Comparison of ENCODE assay signal across 12 mouse cellular contexts in the genomic region with DNA sequence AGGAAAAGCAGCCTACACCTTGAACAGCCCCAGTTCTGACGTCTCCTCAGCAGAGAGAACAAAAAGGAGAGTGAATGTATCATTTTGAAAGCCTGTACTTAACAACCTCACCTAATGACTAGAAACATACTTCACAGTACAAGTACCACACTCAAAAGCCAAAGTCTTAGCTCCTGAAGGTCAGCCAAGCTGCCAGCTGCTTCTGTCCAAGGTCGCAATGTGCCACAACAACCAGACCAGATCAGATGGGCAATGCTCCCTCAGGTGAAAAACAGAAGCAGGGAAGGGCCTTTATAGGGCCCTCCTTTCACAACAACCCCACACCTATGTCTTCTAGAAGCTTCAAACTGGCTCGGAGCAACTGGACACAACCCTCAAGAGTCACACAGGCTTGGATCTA. TPM values are rescaled to one million over a fixed set of nuclear protein-coding genes. Genes with fewer than 3 reads are reported as not detected.
A peak's percentile ranks its signal among the peaks of the same experiment; 100 is the strongest.
DNase-seq lines count a peak whose midpoint lies in the region; ATAC-seq and TF ChIP-seq lines count a peak whose summit lies in the region.
"Had no signal": no experiment of that assay in that cellular context is flagged by ENCODE, and none has a peak within 500 bp of the region (broad histone marks: within the 10 kb centered on the region; RNA-seq: fewer than 3 reads in every experiment).

No protein-coding gene starts in this region.

- no peaks in the 10 kb centered on the region for H3K9me3 ChIP-seq in embryonic facial prominence, embryonic 15.5 days (replicated peaks)
- no peaks in the 10 kb centered on the region for H3K9me3 ChIP-seq in embryonic facial prominence, embryonic 10.5 days
- H3K9me3 ChIP-seq in liver, embryonic 12.5 days (replicated peaks) = no peaks in the 10 kb centered on the region
- H3K9me3 ChIP-seq in heart, embryonic 12.5 days (replicated peaks) = no peaks in the 10 kb centered on the region
- no peaks in the 10 kb centered on the region for H3K9me3 ChIP-seq in forebrain, embryonic 15.5 days

- H3K36me3 ChIP-seq in embryonic facial prominence, embryonic 15.5 days = peaks cover 52% of the 10 kb centered on the region
- H3K36me3 ChIP-seq in embryonic facial prominence, embryonic 10.5 days (replicated peaks) = peaks cover 68% of the 10 kb centered on the region
- H3K36me3 ChIP-seq in liver, adult 2 months (ENCODE audit: control insufficient read depth, insufficient read depth, low read length) = peaks cover 37% of the 10 kb centered on the region
- peaks cover 68% of the 10 kb centered on the region for H3K36me3 ChIP-seq in liver, embryonic 12.5 days
- peaks cover 62% of the 10 kb centered on the region for H3K36me3 ChIP-seq in heart, embryonic 12.5 days
- H3K36me3 ChIP-seq in forebrain, embryonic 15.5 days = peaks cover 37% of the 10 kb centered on the region

- no peak for TF ChIP-seq POLR2A in liver, adult 2 months (IDR thresholded peaks at IDR 0.05; ENCODE audit: extremely low read depth, insufficient read depth, low read length)

- WGBS in embryonic facial prominence, embryonic 15.5 days = 82% methylated on average over 3 of the region's 3 CpGs
- 87% methylated on average over 3 of the region's 3 CpGs for WGBS in embryonic facial prominence, embryonic 10.5 days
- WGBS in liver, adult 2 months = 65% methylated on average over 3 of the region's 3 CpGs
- 82% methylated on average over 3 of the region's 3 CpGs for WGBS in liver, embryonic 12.5 days (ENCODE audit: insufficient replicate concordance)
- WGBS in heart, embryonic 12.5 days = 72% methylated on average over 3 of the region's 3 CpGs
- WGBS in forebrain, embryonic 15.5 days = 68% methylated on average over 3 of the region's 3 CpGs

- H3K9ac ChIP-seq in embryonic facial prominence, embryonic 15.5 days = no peak overlapping the region
- H3K9ac ChIP-seq in liver, adult 2 months (ENCODE audit: low read depth, low read length) = no peak overlapping the region
- no peak overlapping the region for H3K9ac ChIP-seq in liver, embryonic 12.5 days
- peak overlapping the region; percentile 13; the same call in 1 of the 2 replicates for H3K9ac ChIP-seq in heart, embryonic 12.5 days
- no peak overlapping the region for H3K9ac ChIP-seq in forebrain, embryonic 15.5 days (replicated peaks)
- H3K9ac ChIP-seq: liver, embryonic 14.5 days had no signal

- H3K27ac ChIP-seq in embryonic facial prominence, embryonic 15.5 days (replicated peaks) = peak overlapping the region; percentile 28; the same call in 1 of the 2 replicates
- H3K27ac ChIP-seq in embryonic facial prominence, embryonic 10.5 days (replicated peaks) = no peak overlapping the region
- H3K27ac ChIP-seq in liver, adult 2 months (replicated peaks; ENCODE audit: insufficient read depth, low read depth, low read length) = peak overlapping the region; percentile 48; the same call in 1 of the 2 replicates
- H3K27ac ChIP-seq in liver, embryonic 12.5 days = no peak overlapping the region
- H3K27ac ChIP-seq in heart, embryonic 12.5 days (ENCODE audit: poor library complexity, severe bottlenecking) = peak overlapping the region; percentile 53
- H3K27ac ChIP-seq in forebrain, embryonic 15.5 days (replicated peaks) = no peak overlapping the region
- H3K27ac ChIP-seq: liver, embryonic 14.5 days had no signal

- ATAC-seq in embryonic facial prominence, embryonic 15.5 days (ENCODE audit: insufficient number of reproducible peaks, low FRiP score, low TSS enrichment, low read depth) = no peak
- no peak for ATAC-seq in liver, embryonic 12.5 days
- ATAC-seq in heart, embryonic 12.5 days (ENCODE audit: insufficient number of reproducible peaks, low FRiP score) = no peak
- no peak for ATAC-seq in forebrain, embryonic 15.5 days (replicated peaks)

- H3K4me1 ChIP-seq in embryonic facial prominence, embryonic 15.5 days = peaks cover 28% of the 10 kb centered on the region
- H3K4me1 ChIP-seq in embryonic facial prominence, embryonic 10.5 days = peaks cover 23% of the 10 kb centered on the region
- peaks cover 11% of the 10 kb centered on the region for H3K4me1 ChIP-seq in liver, adult 2 months (ENCODE audit: control insufficient read depth, insufficient read depth, low read length)
- H3K4me1 ChIP-seq in liver, embryonic 12.5 days = peaks cover 34% of the 10 kb centered on the region
- H3K4me1 ChIP-seq in heart, embryonic 12.5 days (replicated peaks) = peaks cover 29% of the 10 kb centered on the region
- peaks cover 13% of the 10 kb centered on the region for H3K4me1 ChIP-seq in forebrain, embryonic 15.5 days

- TF ChIP-seq CTCF in liver, adult 2 months (IDR thresholded peaks at IDR 0.05; ENCODE audit: low read depth, low read length) = no peak

- DNase-seq in embryonic facial prominence, embryonic 10.5 days (ENCODE audit: low spot score) = no peak
- peak; percentile 69 for DNase-seq in liver, adult 2 months (ENCODE audit: extremely low read depth, low read depth, low spot score)
- peak; percentile 76 for DNase-seq in lung, postnatal 25 days (ENCODE audit: low spot score)
- no peak for DNase-seq in frontal cortex, adult 2 months (ENCODE audit: extremely low spot score in 1 of 2, low spot score in 1 of 2)
- DNase-seq: B cell, adult 2 months had no signal

- no peaks in the 10 kb centered on the region for H3K79me2 ChIP-seq in liver, adult 2 months (ENCODE audit: control insufficient read depth, insufficient read depth, low read length)

- no peak overlapping the region for H3K4me2 ChIP-seq in embryonic facial prominence, embryonic 15.5 days (replicated peaks)
- H3K4me2 ChIP-seq in liver, embryonic 12.5 days = no peak overlapping the region
- H3K4me2 ChIP-seq in heart, embryonic 12.5 days = no peak overlapping the region
- no peak overlapping the region for H3K4me2 ChIP-seq in forebrain, embryonic 15.5 days (replicated peaks)

- H3K4me3 ChIP-seq in embryonic facial prominence, embryonic 15.5 days (replicated peaks) = no peak overlapping the region
- no peak overlapping the region for H3K4me3 ChIP-seq in embryonic facial prominence, embryonic 10.5 days
- no peak overlapping the region for H3K4me3 ChIP-seq in liver, adult 2 months (ENCODE audit: insufficient read depth, low read depth, low read length)
- no peak overlapping the region for H3K4me3 ChIP-seq in liver, embryonic 12.5 days
- no peak overlapping the region for H3K4me3 ChIP-seq in heart, embryonic 12.5 days
- no peak overlapping the region for H3K4me3 ChIP-seq in forebrain, embryonic 15.5 days

- H3K27me3 ChIP-seq in embryonic facial prominence, embryonic 15.5 days = no peaks in the 10 kb centered on the region
- H3K27me3 ChIP-seq in embryonic facial prominence, embryonic 10.5 days (replicated peaks; ENCODE audit: low read depth, poor library complexity, severe bottlenecking) = no peaks in the 10 kb centered on the region
- H3K27me3 ChIP-seq in liver, adult 2 months (ENCODE audit: control insufficient read depth, insufficient read depth, low read length) = no peaks in the 10 kb centered on the region
- H3K27me3 ChIP-seq in liver, embryonic 12.5 days (replicated peaks) = peaks cover 6% of the 10 kb centered on the region; the same call in 1 of the 2 replicates
- no peaks in the 10 kb centered on the region for H3K27me3 ChIP-seq in heart, embryonic 12.5 days (replicated peaks)
- H3K27me3 ChIP-seq in forebrain, embryonic 15.5 days = no peaks in the 10 kb centered on the region

RNA-seq across cellular contexts. Expression of a gene that starts 2.8 kb away (rescaled TPM):
- 15.0 and 16.8 TPM in 2 replicates for polyA plus RNA-seq in embryonic facial prominence, embryonic 15.5 days (2015; fragmentation: Nextera tagmentation; extraction: Ambion mirVana)
- polyA plus RNA-seq in embryonic facial prominence, embryonic 10.5 days (2016; fragmentation: Nextera tagmentation; extraction: Ambion mirVana) = 2.0 and 3.1 TPM in 2 replicates
- total RNA-seq in liver, adult 2 months (2014; rRNA removed) = 0.54 and 0.65 TPM in 2 replicates
- 0.26 and 0.55 TPM in 2 replicates for polyA plus RNA-seq in liver, adult 2 months (2012; rRNA removed)
- 1.3 and 1.6 TPM in 2 replicates for polyA plus RNA-seq in liver, embryonic 12.5 days (2016; fragmentation: Nextera tagmentation; extraction: Ambion mirVana)
- 2.7 and 3.6 TPM in 2 replicates for polyA plus RNA-seq in heart, embryonic 12.5 days (2016; fragmentation: Nextera tagmentation; extraction: Ambion mirVana)
- 1.0 TPM in 2 replicates for polyA plus RNA-seq in frontal cortex, adult 2 months (2012; rRNA removed)
- 0.86 and 0.88 TPM in 2 replicates for polyA plus RNA-seq in forebrain, embryonic 15.5 days (2015; fragmentation: Nextera tagmentation; extraction: Ambion mirVana)
- total RNA-seq: common myeloid progenitor, adult 5-6 weeks had no signal

RNA-seq across cellular contexts. Expression of a gene that starts 18.5 kb away (rescaled TPM):
- polyA plus RNA-seq in embryonic facial prominence, embryonic 15.5 days (2015; fragmentation: Nextera tagmentation; extraction: Ambion mirVana) = 84.3 and 94.6 TPM in 2 replicates
- 37.1 and 38.9 TPM in 2 replicates for polyA plus RNA-seq in embryonic facial prominence, embryonic 10.5 days (2016; fragmentation: Nextera tagmentation; extraction: Ambion mirVana)
- 8.0 and 9.5 TPM in 2 replicates for total RNA-seq in liver, adult 2 months (2014; rRNA removed)
- 15.8 and 18.1 TPM in 2 replicates for polyA plus RNA-seq in liver, adult 2 months (2012; rRNA removed)
- 19.3 and 19.5 TPM in 2 replicates for polyA plus RNA-seq in liver, embryonic 12.5 days (2016; fragmentation: Nextera tagmentation; extraction: Ambion mirVana)
- 30.6 and 31.2 TPM in 2 replicates for polyA plus RNA-seq in heart, embryonic 12.5 days (2016; fragmentation: Nextera tagmentation; extraction: Ambion mirVana)
- polyA plus RNA-seq in frontal cortex, adult 2 months (2012; rRNA removed) = 8.6 and 9.3 TPM in 2 replicates
- 9.2 and 10.1 TPM in 2 replicates for polyA plus RNA-seq in forebrain, embryonic 15.5 days (2015; fragmentation: Nextera tagmentation; extraction: Ambion mirVana)
- total RNA-seq: megakaryocyte-erythroid progenitor cell, adult 5-6 weeks had no signal

RNA-seq across cellular contexts. Expression of a gene that starts 36.5 kb away (rescaled TPM):
- 191 and 208 TPM in 2 replicates for polyA plus RNA-seq in embryonic facial prominence, embryonic 15.5 days (2015; fragmentation: Nextera tagmentation; extraction: Ambion mirVana)
- 262 and 263 TPM in 2 replicates for polyA plus RNA-seq in embryonic facial prominence, embryonic 10.5 days (2016; fragmentation: Nextera tagmentation; extraction: Ambion mirVana)
- 74.3 and 78.6 TPM in 2 replicates for total RNA-seq in liver, adult 2 months (2014; rRNA removed)
- 25.6 and 29.1 TPM in 2 replicates for polyA plus RNA-seq in liver, adult 2 months (2012; rRNA removed)
- polyA plus RNA-seq in liver, embryonic 12.5 days (2016; fragmentation: Nextera tagmentation; extraction: Ambion mirVana) = 162 and 163 TPM in 2 replicates
- 177 and 191 TPM in 2 replicates for polyA plus RNA-seq in heart, embryonic 12.5 days (2016; fragmentation: Nextera tagmentation; extraction: Ambion mirVana)
- 95.8 and 103 TPM in 2 replicates for polyA plus RNA-seq in frontal cortex, adult 2 months (2012; rRNA removed)
- 179 and 185 TPM in 2 replicates for polyA plus RNA-seq in forebrain, embryonic 15.5 days (2015; fragmentation: Nextera tagmentation; extraction: Ambion mirVana)

Comparison
In these comparisons a context has a peak if more than half of its experiments do, and no peak if none do; other contexts are left out.
1. H3K27ac ChIP-seq: peak in embryonic facial prominence, embryonic 15.5 days (single experiment), liver, adult 2 months (single experiment) and heart, embryonic 12.5 days (single experiment); none in embryonic facial prominence, embryonic 10.5 days (single experiment), liver, embryonic 12.5 days (single experiment) and forebrain, embryonic 15.5 days (single experiment).
2. DNase-seq: peak in liver, adult 2 months (single experiment) and lung, postnatal 25 days (single experiment); none in embryonic facial prominence, embryonic 10.5 days (single experiment) and frontal cortex, adult 2 months (0 of 2).